Mouse (Mus musculus) neutrophil, adult 59 days (primary cell): ENCODE results near the gene Havcr2. TPM values are rescaled to one million over a fixed set of nuclear protein-coding genes. Genes with fewer than 3 reads are reported as not detected.

Source experiments
- total RNA-seq, 2 experiments: library from RNA; stranded (reverse); gene quantifications; 1 replicate in 1 of 2; 2 replicates in 1 of 2; pipeline ENCODE4 v1.2.4; 2023

The Havcr2 gene
- under 1 TPM; 0.40 to 0.49 TPM for total RNA-seq

GRCm38 (mm10) chr11:46454453-46455045, at the start of gene Havcr2:
Havcr2 (plus strand) TSS chr11:46454935.

GRCm38 (mm10) chr11:46436760-46437458, 17.8 kb upstream of the Havcr2 start, which contains the start of gene Med7:
Med7 (plus strand) TSS chr11:46436925.

GRCm38 (mm10) chr11:46523912-46524311, 69.2 kb downstream of the Havcr2 start, which contains the start of gene Gm12169:
Gm12169 (plus strand) TSS chr11:46524212.

Other genes with a start within 250 kb of the Havcr2 start
- not detected for gene Fndc9, start 219.4 kb upstream of the Havcr2 start, total RNA-seq
- gene Cyfip2, start 142.1 kb upstream of the Havcr2 start, total RNA-seq, result 100 to 1,000 TPM; 184 to 204 TPM
- gene Itk, start 65.4 kb upstream of the Havcr2 start, total RNA-seq, result 1 to 10 TPM; 2.1 to 3.6 TPM
- gene Fam71b, start 58.4 kb upstream of the Havcr2 start, total RNA-seq, result 1 to 10 TPM in 1 of 2 experiments, under 1 TPM in 1; 0.90 to 1.3 TPM
- 10 to 100 TPM; 33.9 to 36.3 TPM for gene Med7, start 18.0 kb upstream of the Havcr2 start, total RNA-seq
- not detected for gene Gm12169, start 69.3 kb downstream of the Havcr2 start, total RNA-seq
- gene BC053393, start 116.6 kb downstream of the Havcr2 start, total RNA-seq, result not detected
- gene Dppa1, start 174.3 kb downstream of the Havcr2 start, total RNA-seq, result not detected